Mouse (Mus musculus) left cerebral cortex, postnatal 10 days (tissue): ENCODE measurements around the gene Tma7. TPM values are rescaled to one million over a fixed set of nuclear protein-coding genes. Genes with fewer than 3 reads are reported as not detected.

ENCODE experiments used
- DNase-seq, 2 experiments: peaks; one replicate each; pipeline ENCODE4 v3.0.0; 2021 to 2022; ENCODE audit warnings: low spot score in 2 of 2, mixed read lengths in 1 of 2; ENCODE audit errors: extremely low spot score in 1 of 2
- intact Hi-C: fragments of 180-260 bp; cut with DNase I; formaldehyde crosslinking; loops from one replicate; pipeline ENCODE4 v1.15.1; 2025
- total RNA-seq, 2 experiments: library from RNA; stranded (reverse); gene quantifications; 2 replicates each; pipeline ENCODE4 v1.2.3; 2021

Gene Tma7
- total RNA-seq, 2 experiments from 2014 or later = 384 to 385 TPM

DNA sequence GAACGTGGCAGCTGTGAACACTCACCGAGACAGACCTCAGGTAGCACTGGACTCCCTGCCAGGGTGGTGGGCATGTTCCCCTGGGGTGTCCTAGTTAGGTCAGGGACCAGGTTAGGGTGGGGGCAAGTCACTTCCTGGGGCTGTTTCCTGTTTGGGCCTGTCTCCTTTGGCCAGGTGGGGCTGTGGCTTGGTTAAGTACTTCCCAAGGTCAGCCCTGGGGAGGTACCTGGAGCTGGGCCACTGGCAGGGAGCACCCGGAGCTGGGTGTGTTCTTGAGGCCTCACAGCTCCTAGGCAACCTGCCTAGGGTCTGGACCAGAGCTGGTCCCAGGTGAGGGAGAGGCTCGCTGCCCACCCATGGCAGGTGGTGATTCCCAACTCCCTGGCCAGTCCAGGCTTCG lies 53.5 kb downstream of the Tma7 start:
- DNase-seq = no peak
- intact Hi-C loops = no loop called here

DNA sequence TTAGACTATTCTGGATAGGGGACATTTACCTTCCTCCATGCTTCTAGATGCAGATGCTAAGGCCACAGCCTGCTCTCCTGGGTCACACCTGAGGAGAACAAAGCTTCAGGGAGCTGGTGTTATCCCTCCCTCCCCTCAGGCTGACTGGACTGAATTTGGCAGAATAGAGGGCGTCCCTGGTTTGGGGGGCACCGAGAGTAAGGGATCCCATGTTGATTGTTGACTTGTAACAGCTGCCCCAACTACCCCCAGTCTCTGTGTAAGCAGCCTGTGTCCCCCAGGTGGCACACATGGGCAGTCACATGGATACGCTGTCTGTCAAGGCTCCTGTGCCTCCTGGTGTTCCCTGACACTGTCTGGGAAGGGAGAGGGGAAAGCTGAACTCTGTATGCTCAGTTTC lies 54.0 kb downstream of the Tma7 start:
- DNase-seq = no peak
- intact Hi-C loops = no loop called here

- DNase-seq = peak in 1 of 2 experiments; percentile 31
- intact Hi-C loops = no loop called here
These were observed 54.9 kb downstream of the Tma7 start for GRCm38 (mm10) chr9:109027521-109027920.

Other genes starting within 250 kb of the Tma7 start
- 10 to 100 TPM; 35.3 to 41.3 TPM for gene Slc26a6, start 229.3 kb downstream of the Tma7 start, total RNA-seq
- not detected for gene Tmem89, start 168.0 kb downstream of the Tma7 start, total RNA-seq
- gene Uqcrc1, start 146.0 kb downstream of the Tma7 start, total RNA-seq = 100 to 1,000 TPM; 394 to 398 TPM
- gene Col7a1, start 129.0 kb downstream of the Tma7 start, total RNA-seq = 1 to 10 TPM; 5.2 to 6.1 TPM
- under 1 TPM; 0.30 to 0.49 TPM for gene Ucn2, start 96.6 kb downstream of the Tma7 start, total RNA-seq
- 10 to 100 TPM; 19.2 to 25.8 TPM for gene Pfkfb4, start 90.8 kb downstream of the Tma7 start, total RNA-seq
- gene Shisa5, start 44.0 kb downstream of the Tma7 start, total RNA-seq = 10 to 100 TPM; 46.2 to 56.7 TPM
- 10 to 100 TPM; 11.4 to 12.1 TPM for gene Trex1, start 22.9 kb downstream of the Tma7 start, total RNA-seq
- 10 to 100 TPM; 24.4 to 29.0 TPM for gene Atrip, start 8.5 kb downstream of the Tma7 start, total RNA-seq
- 1 to 10 TPM; 6.4 TPM for gene Ccdc51, start 94 bp downstream of the Tma7 start, total RNA-seq
- 10 to 100 TPM; 56.9 to 65.2 TPM for gene Plxnb1, start 12.8 kb upstream of the Tma7 start, total RNA-seq
- not detected for gene Fbxw21, start 79.5 kb upstream of the Tma7 start, total RNA-seq
- gene Fbxw13, start 113.4 kb upstream of the Tma7 start, total RNA-seq = not detected
- not detected for gene Fbxw20, start 152.2 kb upstream of the Tma7 start, total RNA-seq
- gene Fbxw14, start 205.1 kb upstream of the Tma7 start, total RNA-seq = not detected